Mouse (Mus musculus): ENCODE data around the gene Cep162. TPM values are rescaled to one million over a fixed set of nuclear protein-coding genes. Genes with fewer than 3 reads are reported as not detected.

Cep162 gene
- polyA plus RNA-seq, 1 experiment from 2014 or later, result 0.93 TPM

DNA sequence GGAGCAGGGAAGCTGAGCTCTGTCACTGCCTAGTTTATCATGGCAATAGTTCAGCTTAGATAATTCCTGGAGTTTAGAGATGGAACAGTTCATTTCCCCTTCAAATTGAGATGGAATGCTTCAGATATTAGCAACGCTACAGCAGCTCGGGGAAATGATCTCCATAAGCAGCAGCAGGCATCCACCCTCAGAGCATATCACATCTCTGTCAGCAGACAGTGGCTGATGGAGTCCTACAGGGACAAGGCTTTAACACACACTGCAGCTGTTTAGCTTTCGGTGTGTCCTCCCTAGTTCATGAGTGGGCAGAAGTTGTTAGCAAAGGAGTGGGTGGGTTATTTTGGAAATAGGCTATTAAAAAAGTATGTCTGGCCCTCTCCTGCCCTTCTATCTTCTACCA lies 58.1 kb downstream of the Cep162 start:
- ATAC-seq (no peak), DNase-seq (no peak)
- Histone ChIP-seq H3K27ac (ENCODE audit: low read depth) (no peak overlapping the region), H3K4me1 (ENCODE audit: insufficient read depth) (no peaks in the 10 kb centered on the region), H3K4me2 (ENCODE audit: low read depth, low read length) (no peak overlapping the region), H3K27me3 (ENCODE audit: insufficient read depth, low read length) (no peaks in the 10 kb centered on the region), H3K9me3 (ENCODE audit: low read length) (peaks cover under 1% of the 10 kb centered on the region; the same call in 1 of the 2 replicates), H3K4me3 (ENCODE audit: low read depth, low read length) (no peak overlapping the region), H3K36me3 (replicated peaks; ENCODE audit: insufficient read depth, low read length) (peaks cover 19% of the 10 kb centered on the region), H3K9ac (replicated peaks) (no peak overlapping the region)
- TF ChIP-seq CTCF (IDR thresholded peaks at IDR 0.05; ENCODE audit: low read depth) (no peak), EP300 (IDR thresholded peaks at IDR 0.05; ENCODE audit: low read depth) (no peak)
- 80% methylated on average over 3 of the region's 3 CpGs for whole genome bisulfite sequencing (ENCODE audit: insufficient replicate concordance)

DNA sequence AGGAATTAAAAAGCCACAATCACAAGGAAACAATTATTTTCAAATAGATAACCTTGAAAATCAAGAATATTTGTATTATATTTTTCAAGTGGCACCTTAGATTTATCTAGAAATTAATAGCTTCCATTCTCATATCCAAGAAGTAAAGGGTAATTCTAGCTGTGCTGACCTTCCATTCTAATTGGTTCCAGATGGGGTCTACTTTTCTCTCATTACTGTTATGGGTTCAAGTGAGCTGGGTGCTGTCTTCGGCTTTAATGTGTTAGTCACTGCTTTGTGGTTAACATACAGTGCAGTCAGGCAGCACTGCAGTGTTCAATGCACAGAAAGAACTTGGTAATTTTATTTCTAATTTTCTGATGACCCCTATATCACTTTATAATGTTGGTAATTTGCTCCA lies 61.6 kb downstream of the Cep162 start:
- Histone ChIP-seq H3K9me3 (ENCODE audit: low read length) (peaks cover 3% of the 10 kb centered on the region; the same call in 1 of the 2 replicates), H3K9ac (replicated peaks) (no peak overlapping the region), H3K4me1 (ENCODE audit: insufficient read depth) (no peaks in the 10 kb centered on the region), H3K4me2 (ENCODE audit: low read depth, low read length) (no peak overlapping the region), H3K27me3 (ENCODE audit: insufficient read depth, low read length) (no peaks in the 10 kb centered on the region), H3K27ac (ENCODE audit: low read depth) (no peak overlapping the region), H3K36me3 (replicated peaks; ENCODE audit: insufficient read depth, low read length) (peaks cover 17% of the 10 kb centered on the region), H3K4me3 (ENCODE audit: low read depth, low read length) (no peak overlapping the region)
- ATAC-seq, result no peak
- no peak for TF ChIP-seq CTCF (IDR thresholded peaks at IDR 0.05; ENCODE audit: low read depth)
- TF ChIP-seq EP300 (IDR thresholded peaks at IDR 0.05; ENCODE audit: low read depth), result no peak
- no peak for DNase-seq
- 88% methylated on average over 1 of the region's 1 CpGs for WGBS (ENCODE audit: insufficient replicate concordance)

DNA sequence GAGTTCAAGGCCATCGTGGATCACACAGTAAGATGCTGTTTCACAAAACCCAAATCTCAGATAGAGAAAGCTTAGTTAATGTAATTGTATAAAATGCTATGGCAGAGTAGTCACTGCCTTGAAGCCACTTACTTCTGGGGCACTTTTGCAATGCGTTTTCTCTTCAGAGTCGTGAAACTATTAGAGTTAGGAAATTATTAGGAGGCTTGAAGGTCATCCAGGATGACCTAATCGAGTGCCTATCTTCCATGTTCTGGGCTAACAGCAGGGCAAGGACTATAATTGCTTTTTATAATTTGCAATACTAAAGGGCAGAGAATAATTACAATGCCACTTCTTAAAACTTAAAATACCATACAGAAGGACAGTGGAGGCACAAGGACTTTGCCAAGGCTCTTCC lies 68.0 kb downstream of the Cep162 start:
- no peak for DNase-seq

DNA sequence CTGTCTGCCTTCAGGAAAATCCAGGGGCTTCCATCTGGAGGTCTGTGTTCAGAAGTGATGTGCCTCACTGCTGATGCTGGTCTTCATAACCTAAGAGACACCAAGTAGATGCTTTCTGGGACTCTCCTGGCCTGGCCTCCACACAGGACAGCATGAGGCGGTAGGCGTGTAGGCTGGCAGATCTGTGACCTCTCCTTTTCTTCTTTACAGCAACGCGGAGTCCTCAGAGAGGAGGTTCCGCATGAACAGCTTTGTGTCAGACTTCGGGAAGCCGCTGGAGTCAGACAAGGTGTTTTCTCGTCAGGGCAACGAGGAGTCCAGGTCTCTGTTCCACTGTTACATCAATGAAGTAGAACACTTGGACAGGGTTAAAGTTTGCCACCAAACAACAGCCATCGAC lies 73.1 kb downstream of the Cep162 start:
- TF ChIP-seq EP300 (IDR thresholded peaks at IDR 0.05; ENCODE audit: low read depth), result no peak
- no peak for DNase-seq
- H3K4me1 ChIP-seq (ENCODE audit: insufficient read depth), result no peaks in the 10 kb centered on the region
- H3K27ac ChIP-seq (ENCODE audit: low read depth), result no peak overlapping the region
- H3K9me3 ChIP-seq (ENCODE audit: low read length), result no peaks in the 10 kb centered on the region
- no peak overlapping the region for H3K4me3 ChIP-seq (ENCODE audit: low read depth, low read length)
- H3K27me3 ChIP-seq (ENCODE audit: insufficient read depth, low read length), result no peaks in the 10 kb centered on the region
- no peaks in the 10 kb centered on the region for H3K36me3 ChIP-seq (replicated peaks; ENCODE audit: insufficient read depth, low read length)
- H3K9ac ChIP-seq (replicated peaks), result no peak overlapping the region
- WGBS (ENCODE audit: insufficient replicate concordance), result 84% methylated on average over 10 of the region's 10 CpGs
- H3K4me2 ChIP-seq (ENCODE audit: low read depth, low read length), result no peak overlapping the region
- ATAC-seq, result no peak

More for the DNA sequence above, 68.0 kb downstream of the Cep162 start:
- no peak overlapping the region for H3K9ac ChIP-seq (replicated peaks)
- no peaks in the 10 kb centered on the region for H3K27me3 ChIP-seq (ENCODE audit: insufficient read depth, low read length)
- ATAC-seq, result no peak
- H3K36me3 ChIP-seq (replicated peaks; ENCODE audit: insufficient read depth, low read length), result peaks cover 4% of the 10 kb centered on the region
- H3K4me3 ChIP-seq (ENCODE audit: low read depth, low read length), result no peak overlapping the region
- 75% methylated on average over 4 of the region's 4 CpGs for WGBS (ENCODE audit: insufficient replicate concordance)
- TF ChIP-seq EP300 (IDR thresholded peaks at IDR 0.05; ENCODE audit: low read depth) (no peak), CTCF (IDR thresholded peaks at IDR 0.05; ENCODE audit: low read depth) (no peak)
- no peaks in the 10 kb centered on the region for H3K4me1 ChIP-seq (ENCODE audit: insufficient read depth)
- H3K27ac ChIP-seq (ENCODE audit: low read depth), result no peak overlapping the region
- no peak overlapping the region for H3K4me2 ChIP-seq (ENCODE audit: low read depth, low read length)
- peaks cover 3% of the 10 kb centered on the region; the same call in 1 of the 2 replicates for H3K9me3 ChIP-seq (ENCODE audit: low read length)

DNA sequence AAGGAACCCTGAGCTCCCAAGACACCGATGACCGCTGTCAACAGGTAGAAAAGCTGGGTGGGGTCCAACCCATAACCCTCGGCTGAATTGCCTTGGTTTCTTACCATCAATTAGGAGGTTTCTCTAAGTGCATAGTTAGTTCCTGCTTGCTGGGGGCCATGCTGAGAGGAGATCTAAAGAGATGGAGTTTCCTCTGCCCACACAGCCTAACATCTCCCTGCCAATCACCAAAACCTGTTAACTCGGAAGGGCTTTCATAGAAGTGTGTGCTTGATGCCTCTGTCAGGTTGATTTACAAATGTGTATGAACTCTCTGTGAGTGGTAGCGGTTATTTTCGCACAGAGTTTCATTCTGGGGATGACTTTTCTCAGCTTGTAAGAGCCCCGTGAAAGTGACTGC lies 76.8 kb downstream of the Cep162 start:
- 56% methylated on average over 7 of the region's 7 CpGs for WGBS (ENCODE audit: insufficient replicate concordance)
- DNase-seq, result no peak
- H3K4me1 ChIP-seq (ENCODE audit: insufficient read depth), result no peaks in the 10 kb centered on the region
- no peak for ATAC-seq
- H3K4me2 ChIP-seq (ENCODE audit: low read depth, low read length), result no peak overlapping the region
- no peak overlapping the region for H3K27ac ChIP-seq (ENCODE audit: low read depth)
- H3K4me3 ChIP-seq (ENCODE audit: low read depth, low read length), result no peak overlapping the region
- no peaks in the 10 kb centered on the region for H3K36me3 ChIP-seq (replicated peaks; ENCODE audit: insufficient read depth, low read length)
- H3K27me3 ChIP-seq (ENCODE audit: insufficient read depth, low read length), result no peaks in the 10 kb centered on the region
- no peaks in the 10 kb centered on the region for H3K9me3 ChIP-seq (ENCODE audit: low read length)
- H3K9ac ChIP-seq (replicated peaks), result no peak overlapping the region
- no peak for TF ChIP-seq CTCF (IDR thresholded peaks at IDR 0.05; ENCODE audit: low read depth)
- no peak for TF ChIP-seq EP300 (IDR thresholded peaks at IDR 0.05; ENCODE audit: low read depth)

DNA sequence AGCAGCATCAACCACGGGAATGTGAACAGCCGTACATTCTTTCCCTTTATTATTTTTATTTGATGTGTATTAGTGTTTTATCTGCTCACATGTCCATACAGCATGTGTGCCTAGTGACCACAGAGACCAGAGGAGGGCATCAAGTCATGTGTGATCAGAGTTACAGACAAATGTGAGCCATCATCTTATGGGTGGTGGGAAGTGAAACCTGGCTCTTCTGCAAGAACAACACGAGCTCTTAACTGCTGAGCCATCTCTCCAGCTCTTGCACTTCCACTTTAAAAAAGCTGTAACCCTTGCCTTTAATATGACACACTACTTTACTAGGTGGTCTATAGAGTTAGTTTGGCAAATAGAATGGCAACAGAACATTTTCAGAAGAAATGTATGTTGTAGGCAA lies 83.8 kb downstream of the Cep162 start:
- no peak overlapping the region for H3K9ac ChIP-seq (replicated peaks)
- H3K27ac ChIP-seq (ENCODE audit: low read depth), result no peak overlapping the region
- H3K4me1 ChIP-seq (ENCODE audit: insufficient read depth), result no peaks in the 10 kb centered on the region
- H3K4me2 ChIP-seq (ENCODE audit: low read depth, low read length), result no peak overlapping the region
- no peak for TF ChIP-seq EP300 (IDR thresholded peaks at IDR 0.05; ENCODE audit: low read depth)
- no peak for TF ChIP-seq CTCF (IDR thresholded peaks at IDR 0.05; ENCODE audit: low read depth)
- H3K4me3 ChIP-seq (ENCODE audit: low read depth, low read length), result no peak overlapping the region
- H3K9me3 ChIP-seq (ENCODE audit: low read length), result no peaks in the 10 kb centered on the region
- 60% methylated on average over 3 of the region's 3 CpGs for WGBS (ENCODE audit: insufficient replicate concordance)
- no peak for DNase-seq
- 0 out of 2 replicates have a peak, but pooled peaks have one; percentile 19 for ATAC-seq
- no peaks in the 10 kb centered on the region for H3K36me3 ChIP-seq (replicated peaks; ENCODE audit: insufficient read depth, low read length)
- H3K27me3 ChIP-seq (ENCODE audit: insufficient read depth, low read length), result no peaks in the 10 kb centered on the region

DNA sequence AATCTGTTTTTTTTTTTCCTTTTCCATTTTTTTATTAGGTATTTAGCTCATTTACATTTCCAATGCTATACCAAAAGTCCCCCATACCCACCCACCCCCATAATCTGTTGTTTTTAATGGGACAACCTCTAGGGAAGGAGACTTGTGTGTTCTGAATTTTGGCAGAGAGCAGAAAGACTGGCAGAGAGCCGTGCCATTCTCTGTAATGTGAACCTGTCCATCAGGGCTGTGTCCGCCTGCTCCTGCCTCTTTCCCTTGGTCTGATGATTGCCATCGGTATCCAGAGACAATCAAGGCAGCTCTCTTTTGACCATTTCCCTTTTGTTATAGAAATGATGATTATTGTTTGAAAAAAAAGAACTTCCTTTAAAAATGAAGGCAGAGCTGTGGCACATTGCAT lies 84.4 kb downstream of the Cep162 start:
- H3K4me1 ChIP-seq (ENCODE audit: insufficient read depth), result no peaks in the 10 kb centered on the region
- no peak overlapping the region for H3K4me2 ChIP-seq (ENCODE audit: low read depth, low read length)
- no peaks in the 10 kb centered on the region for H3K36me3 ChIP-seq (replicated peaks; ENCODE audit: insufficient read depth, low read length)
- H3K4me3 ChIP-seq (ENCODE audit: low read depth, low read length), result no peak overlapping the region
- no peaks in the 10 kb centered on the region for H3K27me3 ChIP-seq (ENCODE audit: insufficient read depth, low read length)
- no peaks in the 10 kb centered on the region for H3K9me3 ChIP-seq (ENCODE audit: low read length)
- whole genome bisulfite sequencing (ENCODE audit: insufficient replicate concordance), result 75% methylated on average over 3 of the region's 3 CpGs
- H3K9ac ChIP-seq (replicated peaks), result no peak overlapping the region
- no peak overlapping the region for H3K27ac ChIP-seq (ENCODE audit: low read depth)
- ATAC-seq, result no peak
- TF ChIP-seq CTCF (IDR thresholded peaks at IDR 0.05; ENCODE audit: low read depth), result no peak
- no peak for TF ChIP-seq EP300 (IDR thresholded peaks at IDR 0.05; ENCODE audit: low read depth)
- DNase-seq, result no peak
